Mouse (Mus musculus) thymus, adult 2 months (tissue): ENCODE measurements at regions not wholly inside any gene's neighbourhood (a gene's known extent, or its start where the extent isn't known, plus 50 kb on each side); places are given as distances from the start of the nearest gene placed in this dataset.

ENCODE experiments used
- DNase-seq: peaks from one replicate; pipeline ENCODE4 v3.0.0; 2021
- H3K27ac ChIP-seq: fragments of 200-500 bp; 2 replicates; pipeline ENCODE4 v1.5.1; 2012; ENCODE audit warnings: low read length, control low read depth; ENCODE audit not compliant: control insufficient read depth, insufficient read depth
- H3K27me3 ChIP-seq: fragments of 200-500 bp; 2 replicates; pipeline ENCODE4 v1.6.1; 2012; ENCODE audit warnings: mild to moderate bottlenecking, low read length, moderate library complexity, mixed read lengths; ENCODE audit not compliant: control insufficient read depth, insufficient read depth
- H3K36me3 ChIP-seq: fragments of 200-500 bp; 2 replicates; pipeline ENCODE4 v1.6.1; 2012; ENCODE audit warnings: mild to moderate bottlenecking, low read length, moderate library complexity; ENCODE audit not compliant: control insufficient read depth, insufficient read depth
- H3K4me1 ChIP-seq: fragments of 200-500 bp; replicated peaks from 2 replicates; pipeline ENCODE4 v1.6.1; 2012; ENCODE audit warnings: low read length; ENCODE audit not compliant: control insufficient read depth, insufficient read depth
- H3K4me3 ChIP-seq: fragments of 200-500 bp; 2 replicates; pipeline ENCODE4 v1.5.1; 2012; ENCODE audit warnings: mild to moderate bottlenecking, low read length, control low read depth, moderate library complexity; ENCODE audit not compliant: control insufficient read depth, insufficient read depth
- CTCF ChIP-seq: fragments of 200-500 bp; IDR thresholded peaks from 2 replicates; pipeline ENCODE4 v1.5.1; 2012; ENCODE audit warnings: mild to moderate bottlenecking, control low read depth, low read length, moderate library complexity, borderline replicate concordance; ENCODE audit not compliant: control insufficient read depth, poor library complexity, insufficient read depth; ENCODE audit errors: extremely low read depth
- POLR2A ChIP-seq: fragments of 200-500 bp; IDR thresholded peaks from 2 replicates; pipeline ENCODE4 v1.6.1; 2012; ENCODE audit warnings: mild to moderate bottlenecking, low read length, control low read depth, moderate library complexity; ENCODE audit not compliant: control insufficient read depth, poor library complexity, insufficient read depth; ENCODE audit errors: extremely low read depth
- WGBS: fragments of 180-500 bp; shearing (Covaris S2); methylation state at CpG from one replicate; pipeline ENCODE4 v1.1.7; 2018; 5-methylcytosine and 5-hydroxymethylcytosine counted together

DNA sequence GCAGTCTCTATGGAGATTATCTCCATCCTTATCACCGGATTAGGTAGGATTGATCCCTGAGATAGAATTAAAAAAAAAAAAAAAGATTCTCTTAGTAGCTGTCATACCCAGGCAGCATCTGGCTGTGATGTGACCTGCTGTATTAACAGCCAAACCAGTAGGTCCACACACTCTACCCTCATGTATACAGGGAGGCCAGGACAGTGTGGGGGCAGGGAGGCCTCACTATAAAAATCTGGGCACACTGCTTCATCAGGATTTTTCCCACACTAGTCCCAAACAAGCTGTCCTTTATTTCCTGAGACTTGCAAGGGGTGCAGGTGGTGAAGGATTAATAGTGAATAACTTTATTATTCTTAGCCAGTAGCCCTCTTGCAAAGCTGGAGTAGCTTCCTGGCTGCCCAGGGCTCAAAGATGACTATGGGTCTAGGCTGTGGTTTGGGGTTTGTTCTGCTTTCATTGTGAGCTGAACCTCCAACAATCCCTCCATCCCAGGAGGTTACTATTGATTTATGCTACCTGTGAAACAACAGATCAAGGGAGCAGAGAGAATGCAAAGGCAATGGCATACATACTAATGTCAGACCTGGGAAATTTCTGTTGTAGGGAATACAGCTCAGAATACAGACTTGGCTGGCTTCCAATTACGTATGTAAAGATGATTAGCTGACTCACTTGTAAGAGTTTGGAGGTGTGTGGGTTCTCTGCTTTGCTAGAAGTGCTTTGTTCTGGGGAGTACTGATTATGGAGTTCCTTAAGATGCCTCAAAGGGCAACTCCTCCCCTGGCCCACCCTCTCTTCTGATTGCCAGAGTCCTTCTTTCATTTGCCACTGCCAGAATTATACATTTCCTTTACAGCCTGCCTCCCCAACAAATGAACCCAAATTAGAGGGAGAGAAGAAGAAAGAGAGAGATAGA is 407.6 kb downstream of the 4930474N05Rik start:
- Histone ChIP-seq H3K27ac (no peak overlapping the region), H3K4me1 (no peaks in the 10 kb centered on the region), H3K36me3 (no peaks in the 10 kb centered on the region), H3K4me3 (no peak overlapping the region), H3K27me3 (no peaks in the 10 kb centered on the region)
- TF ChIP-seq POLR2A, result no peak
- no peak for TF ChIP-seq CTCF
- no peak for DNase-seq
- 65% methylated on average over 2 of the region's 2 CpGs for WGBS

DNA sequence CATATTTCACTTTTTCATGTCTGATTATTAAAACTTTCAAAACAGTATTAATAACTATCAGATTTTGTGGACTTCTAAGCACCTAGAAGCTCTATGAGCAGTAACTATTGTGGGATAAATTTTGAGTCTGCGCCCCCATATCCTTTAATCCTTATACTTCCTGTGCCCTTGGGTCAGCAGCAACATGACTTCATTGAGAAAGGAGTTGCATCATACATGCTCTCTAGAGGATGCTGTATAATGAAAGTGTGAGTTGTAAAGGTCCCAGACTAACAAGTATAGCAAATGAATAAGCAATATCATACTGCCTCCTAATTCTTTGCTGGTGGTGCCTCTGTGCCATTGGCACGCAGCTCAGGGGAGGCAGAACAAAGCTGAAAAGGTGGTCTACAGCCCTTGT is 404.6 kb downstream of the 4930474N05Rik start:
- TF ChIP-seq CTCF (no peak), POLR2A (no peak)

DNA sequence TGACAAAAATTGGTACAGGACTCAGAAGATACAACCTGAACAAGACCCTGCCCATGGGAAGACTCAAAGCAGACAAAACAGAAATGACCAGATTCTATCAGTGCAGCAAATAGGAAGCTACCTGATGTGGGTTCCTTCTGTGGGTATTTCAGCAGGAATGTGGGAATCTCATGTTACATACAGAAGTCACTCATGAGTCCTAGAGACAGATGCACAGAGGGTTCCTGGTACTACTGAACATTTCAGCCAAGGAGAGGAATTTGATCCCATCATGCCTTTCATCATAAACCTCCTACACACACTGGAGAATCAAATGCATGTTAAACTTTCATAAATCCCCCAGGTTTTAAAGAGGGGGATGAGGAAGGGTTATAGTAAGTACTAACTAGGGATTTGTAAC is 390.8 kb downstream of the 4930474N05Rik start:
- Histone ChIP-seq H3K27ac (no peak overlapping the region), H3K4me3 (no peak overlapping the region), H3K36me3 (no peaks in the 10 kb centered on the region), H3K27me3 (no peaks in the 10 kb centered on the region), H3K4me1 (no peaks in the 10 kb centered on the region)
- TF ChIP-seq POLR2A, result no peak
- no peak for TF ChIP-seq CTCF
- no peak for DNase-seq

More for the DNA sequence above, 404.6 kb downstream of the 4930474N05Rik start:
- Histone ChIP-seq H3K27me3 (no peaks in the 10 kb centered on the region), H3K27ac (no peak overlapping the region), H3K36me3 (no peaks in the 10 kb centered on the region), H3K4me1 (no peaks in the 10 kb centered on the region), H3K4me3 (no peak overlapping the region)
- DNase-seq, result no peak
- WGBS, result 87% methylated on average over 2 of the region's 2 CpGs

DNA sequence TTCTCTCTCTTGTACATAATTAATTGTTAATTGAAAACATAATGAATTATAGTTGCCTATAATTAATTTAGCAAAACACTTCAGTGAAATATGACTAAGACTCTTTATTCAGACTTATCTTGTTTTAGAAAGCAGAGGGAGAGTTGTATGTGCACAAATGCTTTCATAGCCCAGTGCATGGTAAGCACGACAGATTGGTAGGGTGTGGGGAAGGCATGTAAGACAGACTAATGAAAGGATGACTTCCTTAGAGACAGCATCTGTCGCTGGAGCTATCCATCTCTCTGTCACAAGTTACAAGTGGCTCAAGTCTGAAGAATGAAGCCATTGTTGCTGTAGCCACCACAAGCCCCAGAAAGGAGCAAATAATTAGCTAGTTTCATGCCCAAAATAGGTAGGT is 376.9 kb downstream of the 4930474N05Rik start:
- WGBS, result 83% methylated on average over 2 of the region's 2 CpGs
- TF ChIP-seq CTCF (no peak), POLR2A (no peak)
- DNase-seq, result no peak
- H3K4me1 ChIP-seq, result no peaks in the 10 kb centered on the region
- H3K36me3 ChIP-seq, result no peaks in the 10 kb centered on the region
- H3K27ac ChIP-seq, result no peak overlapping the region
- H3K4me3 ChIP-seq, result no peak overlapping the region
- H3K27me3 ChIP-seq, result no peaks in the 10 kb centered on the region

DNA sequence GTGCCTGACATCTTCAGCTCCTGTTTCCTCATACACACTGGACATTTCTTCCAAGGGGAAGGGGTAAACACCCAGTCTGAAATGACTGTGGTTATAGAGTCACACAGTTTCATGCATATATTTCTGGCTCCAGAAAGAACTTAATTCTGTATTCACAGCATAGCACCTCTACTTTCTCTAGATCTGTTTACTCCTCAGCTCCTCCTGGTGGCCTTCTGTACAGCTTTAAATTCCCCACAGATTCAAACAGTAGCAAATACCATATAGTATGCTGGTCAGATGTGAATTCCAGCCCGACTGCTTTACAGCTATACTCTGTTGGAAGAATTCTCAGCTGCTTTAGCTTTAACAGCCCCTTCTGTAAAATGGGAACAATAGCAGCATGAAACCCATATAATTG is 375.6 kb downstream of the 4930474N05Rik start:
- no peaks in the 10 kb centered on the region for H3K36me3 ChIP-seq
- no peaks in the 10 kb centered on the region for H3K4me1 ChIP-seq
- H3K27ac ChIP-seq, result no peak overlapping the region
- no peaks in the 10 kb centered on the region for H3K27me3 ChIP-seq
- no peak for TF ChIP-seq POLR2A
- TF ChIP-seq CTCF, result no peak
- no peak overlapping the region for H3K4me3 ChIP-seq
- no peak for DNase-seq
- WGBS, result 74% methylated on average over 1 of the region's 1 CpGs

DNA sequence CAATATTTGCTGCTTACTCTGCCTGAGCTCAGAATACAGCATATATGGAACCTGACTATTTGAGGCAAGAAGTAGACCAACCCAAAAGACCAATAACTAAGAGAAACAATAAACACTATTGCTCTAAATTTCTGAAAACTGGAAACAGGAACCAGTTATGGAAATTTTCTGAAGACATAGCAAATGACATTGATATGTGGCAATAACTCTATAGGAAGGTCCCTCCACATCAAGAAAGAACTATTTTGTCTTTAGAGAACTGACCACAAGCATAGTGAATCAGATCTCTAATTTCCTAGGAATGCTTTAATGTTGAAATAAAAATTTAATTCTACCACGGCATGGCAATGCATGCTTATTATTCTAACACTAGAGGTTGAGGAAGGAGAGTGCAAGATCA is 358.3 kb downstream of the 4930474N05Rik start:
- Histone ChIP-seq H3K4me1 (no peaks in the 10 kb centered on the region), H3K27ac (no peak overlapping the region), H3K36me3 (no peaks in the 10 kb centered on the region), H3K27me3 (no peaks in the 10 kb centered on the region), H3K4me3 (no peak overlapping the region)
- DNase-seq, result no peak
- 96% methylated on average over 1 of the region's 1 CpGs for WGBS
- TF ChIP-seq POLR2A, result no peak
- no peak for TF ChIP-seq CTCF
